ENCODE assay signal across 8 mouse cellular contexts in genomic region chr3:97609845-97610410, GRCm38 (mm10). TPM values are rescaled to one million over a fixed set of nuclear protein-coding genes. Genes with fewer than 3 reads are reported as not detected.
DNase-seq lines count a peak whose midpoint lies in the region; ATAC-seq and TF ChIP-seq lines count a peak whose summit lies in the region.

Gene Chd1l (minus strand): TSS chr3:97610203.

- H3K9me3 ChIP-seq in hindbrain, embryonic 11.5 days (ENCODE audit: control insufficient read depth, low read length) = no peaks in the 10 kb centered on the region
- H3K9me3 ChIP-seq in lung, postnatal 0 days (ENCODE audit: low read length) = no peaks in the 10 kb centered on the region

- peak within 1 kb of the TSS; percentile 55 for H3K27ac ChIP-seq in hindbrain, embryonic 11.5 days (ENCODE audit: low read depth, low read length)
- H3K27ac ChIP-seq in lung, postnatal 0 days (ENCODE audit: low read length) = peak within 1 kb of the TSS; percentile 87

- H3K9ac ChIP-seq in hindbrain, embryonic 11.5 days (ENCODE audit: low read depth, low read length) = peak within 1 kb of the TSS; percentile 66
- H3K9ac ChIP-seq in lung, postnatal 0 days (replicated peaks; ENCODE audit: low read depth) = peak within 1 kb of the TSS; percentile 69

- H3K4me2 ChIP-seq in hindbrain, embryonic 11.5 days (replicated peaks; ENCODE audit: low read depth, low read length) = peak within 1 kb of the TSS; percentile 43
- peak within 1 kb of the TSS; percentile 71 for H3K4me2 ChIP-seq in lung, postnatal 0 days (replicated peaks; ENCODE audit: low read depth, low read length)

- H3K27me3 ChIP-seq in hindbrain, embryonic 11.5 days (ENCODE audit: control insufficient read depth, insufficient read depth, low read length) = no peaks in the 10 kb centered on the region
- H3K27me3 ChIP-seq in lung, postnatal 0 days (replicated peaks; ENCODE audit: insufficient read depth, low read length) = no peaks in the 10 kb centered on the region

- peak; percentile 97 for TF ChIP-seq CTCF in lung, postnatal 0 days (IDR thresholded peaks at IDR 0.05)

- peak within 1 kb of the TSS; percentile 55 for H3K4me3 ChIP-seq in hindbrain, embryonic 11.5 days (ENCODE audit: low read depth, low read length)
- H3K4me3 ChIP-seq in lung, postnatal 0 days (ENCODE audit: low read depth, low read length) = peak within 1 kb of the TSS; percentile 92

- TF ChIP-seq EP300 in lung, postnatal 0 days (IDR thresholded peaks at IDR 0.05) = no peak

- peak; percentile 96 for DNase-seq in NIH3T3 (ENCODE audit: low read depth)
- DNase-seq in cerebellum, adult 9-11 months = peak; percentile 88
- peak; percentile 56 to 95 for DNase-seq in frontal cortex, adult 2 months (ENCODE audit: extremely low spot score in 1 of 2, low spot score in 1 of 2)
- peak; percentile 97 for DNase-seq in hindbrain, embryonic 11.5 days (ENCODE audit: low spot score)
- DNase-seq in layer of hippocampus, postnatal 10 days (ENCODE audit: low spot score in 2 of 2) = peak; percentile 94 to 96
- DNase-seq in lung, postnatal 0 days (ENCODE audit: low spot score) = peak; percentile 94
- peak; percentile 92 for DNase-seq in ovary, postnatal 10 days (ENCODE audit: low spot score)
- DNase-seq in thymus, postnatal 0 days (ENCODE audit: low spot score) = peak; percentile 93

- H3K36me3 ChIP-seq in hindbrain, embryonic 11.5 days (ENCODE audit: control insufficient read depth, insufficient read depth, low read length) = no peaks in the 10 kb centered on the region
- H3K36me3 ChIP-seq in lung, postnatal 0 days (ENCODE audit: insufficient read depth, low read length) = no peaks in the 10 kb centered on the region

- WGBS in hindbrain, embryonic 11.5 days = 1% methylated on average over 53 of the region's 56 CpGs
- WGBS in lung, postnatal 0 days = 1% methylated on average over 49 of the region's 56 CpGs

- no peaks in the 10 kb centered on the region for H3K4me1 ChIP-seq in hindbrain, embryonic 11.5 days (replicated peaks; ENCODE audit: control insufficient read depth, insufficient read depth, low read length)
- H3K4me1 ChIP-seq in lung, postnatal 0 days (ENCODE audit: insufficient read depth, low read depth, low read length) = no peaks in the 10 kb centered on the region

- peak; percentile 91 for ATAC-seq in hindbrain, embryonic 11.5 days (ENCODE audit: low FRiP score)
- ATAC-seq in lung, postnatal 0 days = peak; percentile 96

RNA-seq across cellular contexts. Expression of gene Chd1l, which starts in this region (rescaled TPM):
- 7.1 and 7.8 TPM in 2 replicates for polyA plus RNA-seq in frontal cortex, adult 2 months (2012; rRNA removed)
- polyA plus RNA-seq in hindbrain, embryonic 11.5 days (2014; fragmentation: Nextera tagmentation; extraction: Ambion mirVana) = 13.7 and 15.6 TPM in 2 replicates
- 10 to 100 TPM; 10.2 to 11.4 TPM for total RNA-seq in layer of hippocampus, postnatal 10 days (2021)
- 9.5 and 9.6 TPM in 2 replicates for polyA plus RNA-seq in lung, postnatal 0 days (2015; fragmentation: Nextera tagmentation; extraction: Ambion mirVana)
- polyA plus RNA-seq in thymus, postnatal 0 days (2015; fragmentation: Nextera tagmentation; extraction: Ambion mirVana) = 30.1 and 33.9 TPM in 2 replicates

Comparison
In these comparisons a context has a peak if more than half of its experiments do, and no peak if none do; other contexts are left out.
1. Peak in every context shown above with its lines: DNase-seq, ATAC-seq, H3K4me3 ChIP-seq and H3K27ac ChIP-seq.